Mouse (Mus musculus) small intestine, adult 2 months (tissue): ENCODE results near the gene Ccpg1os. TPM values are rescaled to one million over a fixed set of nuclear protein-coding genes. Genes with fewer than 3 reads are reported as not detected.

Source experiments
- H3K27ac ChIP-seq: fragments of 200-500 bp; 2 replicates; pipeline ENCODE4 v1.5.1; 2012; ENCODE audit warnings: low read depth, low read length, control low read depth, inconsistent platforms; ENCODE audit not compliant: insufficient read depth
- H3K27me3 ChIP-seq: fragments of 200-500 bp; 2 replicates; pipeline ENCODE4 v1.6.1; 2012; ENCODE audit warnings: mild to moderate bottlenecking, moderate library complexity, low read length, inconsistent platforms; ENCODE audit not compliant: control insufficient read depth, insufficient read depth
- H3K36me3 ChIP-seq: fragments of 200-500 bp; 2 replicates; pipeline ENCODE4 v1.6.1; 2012; ENCODE audit warnings: mild to moderate bottlenecking, low read length, control low read depth, inconsistent platforms; ENCODE audit not compliant: control insufficient read depth, insufficient read depth
- H3K4me1 ChIP-seq: fragments of 200-500 bp; 2 replicates; pipeline ENCODE4 v1.6.1; 2012; ENCODE audit warnings: low read length, inconsistent platforms, mixed read lengths; ENCODE audit not compliant: control insufficient read depth, insufficient read depth, insufficient read length
- H3K4me3 ChIP-seq: fragments of 200-500 bp; 2 replicates; pipeline ENCODE4 v1.5.1; 2012; ENCODE audit warnings: low read depth, mild to moderate bottlenecking, control low read depth, inconsistent platforms, low read length, moderate library complexity
- CTCF ChIP-seq: fragments of 200-500 bp; IDR thresholded peaks from 2 replicates; pipeline ENCODE4 v1.5.1; 2012; ENCODE audit warnings: low read depth, mild to moderate bottlenecking, control low read depth, inconsistent platforms, low read length, moderate library complexity, mixed read lengths; ENCODE audit not compliant: insufficient replicate concordance, insufficient read length; ENCODE audit errors: extremely low read depth
- POLR2A ChIP-seq: fragments of 200-500 bp; IDR thresholded peaks from 2 replicates; pipeline ENCODE4 v1.6.1; 2012; ENCODE audit warnings: low read depth, mild to moderate bottlenecking, control low read depth, inconsistent platforms, low read length, moderate library complexity
- WGBS: fragments of 180-500 bp; shearing (Covaris S2); methylation state at CpG from one replicate; pipeline ENCODE4 v1.1.7; 2018; 5-methylcytosine and 5-hydroxymethylcytosine counted together
- polyA plus RNA-seq: library from polyadenylated mRNA; depleted of rRNA; stranded (reverse); fragments of >200 nt; gene quantifications from 2 replicates; pipeline ENCODE4 v1.2.3, GENCODE M21; 2012

The Ccpg1os gene
- polyA plus RNA-seq, 1 experiment: 2.7 TPM

DNA sequence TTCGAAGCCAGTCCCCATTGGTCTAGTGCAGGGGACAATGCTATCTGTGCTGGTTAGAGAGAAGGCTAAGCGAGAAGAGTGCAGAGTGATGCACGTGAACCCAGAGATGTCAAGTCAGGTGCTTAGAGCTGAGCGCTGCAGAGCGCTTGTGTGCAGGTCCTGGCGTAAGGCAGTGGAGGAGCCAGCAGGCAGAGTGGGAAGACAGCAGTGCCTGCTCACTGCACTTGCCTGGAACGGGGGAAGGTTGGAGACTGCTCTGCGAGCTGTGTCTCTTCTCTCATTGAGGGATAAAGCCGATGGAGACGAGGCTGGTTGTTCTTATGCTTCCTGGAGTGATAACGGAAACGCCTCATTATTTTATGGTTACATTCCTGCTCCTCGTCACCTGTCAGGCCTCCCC lies 29.5 kb upstream of the Ccpg1os start:
- Histone ChIP-seq H3K36me3 (peaks cover 47% of the 10 kb centered on the region), H3K4me3 (no peak overlapping the region), H3K27me3 (no peaks in the 10 kb centered on the region), H3K27ac (no peak overlapping the region), H3K4me1 (no peaks in the 10 kb centered on the region)
- TF ChIP-seq POLR2A (no peak), CTCF (no peak)
- WGBS: 75% methylated on average over 13 of the region's 13 CpGs

DNA sequence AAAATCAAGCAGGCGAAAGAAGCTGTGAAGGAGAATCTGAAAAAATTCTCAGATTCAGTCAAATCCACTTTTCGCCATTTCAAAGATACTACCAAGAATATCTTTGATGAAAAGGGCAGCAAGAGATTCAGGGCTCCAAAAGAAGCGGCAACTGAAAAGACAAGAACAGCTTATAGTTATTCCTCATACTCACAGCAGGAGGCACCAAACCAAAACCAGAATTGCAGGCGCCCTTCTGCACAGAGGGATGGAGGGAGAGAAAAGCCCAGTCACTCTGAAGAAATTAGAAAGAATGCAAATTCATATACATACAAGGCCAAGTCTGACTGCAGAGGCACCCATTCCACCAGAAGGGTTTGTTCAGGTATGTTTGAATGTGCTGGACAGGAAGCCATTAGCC lies 27.4 kb upstream of the Ccpg1os start:
- no peak overlapping the region for H3K27ac ChIP-seq
- no peaks in the 10 kb centered on the region for H3K27me3 ChIP-seq
- H3K36me3 ChIP-seq: peaks cover 43% of the 10 kb centered on the region
- no peak for TF ChIP-seq CTCF
- no peak for TF ChIP-seq POLR2A
- no peaks in the 10 kb centered on the region for H3K4me1 ChIP-seq
- no peak overlapping the region for H3K4me3 ChIP-seq
- WGBS: 95% methylated on average over 4 of the region's 4 CpGs

DNA sequence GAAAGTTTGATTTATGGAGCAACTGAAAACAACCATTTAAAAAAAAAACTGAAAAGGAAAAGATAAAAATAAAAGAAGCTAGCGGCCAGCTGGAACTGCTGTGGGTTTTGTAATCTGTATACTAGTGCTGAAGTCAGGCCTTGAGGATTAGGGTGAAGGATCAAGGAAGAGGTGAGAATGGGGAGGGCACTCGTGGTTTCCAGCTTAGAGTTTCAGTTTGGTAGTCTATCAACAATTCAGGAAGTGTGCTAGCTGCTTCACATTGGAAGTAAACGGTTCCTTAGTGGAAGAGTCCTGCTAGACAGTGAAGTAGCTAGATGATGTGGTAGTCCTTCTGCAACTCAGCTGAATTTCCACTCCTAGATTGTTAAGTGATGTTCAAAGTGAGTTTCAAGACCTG lies 23.2 kb upstream of the Ccpg1os start:
- no peak overlapping the region for H3K4me3 ChIP-seq
- H3K27me3 ChIP-seq: no peaks in the 10 kb centered on the region
- no peak overlapping the region for H3K27ac ChIP-seq
- WGBS: 59% methylated on average over 3 of the region's 3 CpGs
- H3K36me3 ChIP-seq: peaks cover 41% of the 10 kb centered on the region
- H3K4me1 ChIP-seq: no peaks in the 10 kb centered on the region
- no peak for TF ChIP-seq POLR2A
- no peak for TF ChIP-seq CTCF

DNA sequence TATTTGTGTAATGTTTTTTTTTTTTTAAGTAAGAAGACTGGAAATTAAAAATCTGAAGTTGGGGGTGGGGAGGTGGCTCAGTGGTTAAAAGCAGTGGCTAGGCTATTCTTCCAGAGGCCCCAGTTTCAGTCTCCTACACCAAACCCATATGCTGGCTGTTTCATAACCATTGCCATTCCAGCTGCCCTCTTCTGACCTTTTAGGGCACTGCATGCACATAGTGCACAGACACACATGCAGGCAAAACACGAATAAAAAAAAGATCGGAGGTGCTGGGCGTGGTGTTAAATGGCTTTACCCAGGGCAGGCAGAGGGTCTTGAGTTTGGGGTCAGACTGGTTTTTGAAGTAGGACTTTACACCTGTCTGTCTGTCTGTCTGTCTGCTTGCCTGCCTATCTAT lies 21.0 kb upstream of the Ccpg1os start:
- Histone ChIP-seq H3K27me3 (no peaks in the 10 kb centered on the region), H3K4me3 (no peak overlapping the region), H3K4me1 (no peaks in the 10 kb centered on the region), H3K36me3 (peaks cover 35% of the 10 kb centered on the region), H3K27ac (no peak overlapping the region)
- 94% methylated on average over 3 of the region's 3 CpGs for WGBS
- TF ChIP-seq CTCF (no peak), POLR2A (no peak)

DNA sequence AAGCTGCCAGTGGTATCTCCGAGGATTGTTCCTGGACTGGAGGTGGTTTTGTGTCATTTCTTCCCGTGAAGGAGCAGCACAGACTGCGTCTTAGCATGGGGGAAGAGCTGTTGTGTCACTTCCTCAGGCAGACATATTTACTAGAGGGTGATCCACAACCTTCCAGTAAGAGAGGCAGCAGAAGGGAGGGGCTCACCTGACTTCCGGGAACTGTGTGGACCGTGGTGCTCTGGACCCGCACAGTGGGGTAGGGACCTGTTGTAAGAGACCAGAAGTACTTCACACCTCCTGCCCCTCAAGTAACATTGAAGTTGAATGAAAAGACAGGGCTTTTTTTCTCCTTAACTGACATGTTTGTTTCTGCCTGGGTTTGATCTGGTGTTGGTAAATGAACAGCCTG lies 19.9 kb upstream of the Ccpg1os start:
- 88% methylated on average over 6 of the region's 6 CpGs for WGBS
- TF ChIP-seq CTCF (no peak), POLR2A (no peak)
- H3K36me3 ChIP-seq: peaks cover 39% of the 10 kb centered on the region
- H3K27me3 ChIP-seq: no peaks in the 10 kb centered on the region
- no peak overlapping the region for H3K27ac ChIP-seq
- no peak overlapping the region for H3K4me3 ChIP-seq
- H3K4me1 ChIP-seq: no peaks in the 10 kb centered on the region

DNA sequence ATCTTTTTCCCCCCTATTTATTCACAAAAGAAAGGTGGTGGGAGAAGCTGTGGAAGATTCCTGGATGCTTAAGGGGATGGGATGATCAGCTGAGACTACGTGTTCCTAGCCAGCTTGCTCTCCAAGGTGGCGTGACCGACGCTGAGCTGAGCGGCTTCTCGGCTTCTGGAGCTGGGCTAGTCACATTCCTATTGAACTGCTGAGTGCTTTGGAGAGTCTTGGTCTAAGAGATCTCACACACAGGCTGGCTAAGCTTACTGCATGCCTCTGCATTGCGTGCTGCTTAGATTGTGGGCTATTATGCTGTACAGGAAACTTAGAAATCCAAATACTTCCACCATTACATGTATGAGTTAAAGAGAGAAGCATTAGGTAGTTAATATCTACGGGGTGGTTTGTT lies 18.9 kb upstream of the Ccpg1os start:
- H3K4me3 ChIP-seq: no peak overlapping the region
- TF ChIP-seq CTCF: no peak
- TF ChIP-seq POLR2A: no peak
- no peak overlapping the region for H3K27ac ChIP-seq
- no peaks in the 10 kb centered on the region for H3K27me3 ChIP-seq
- H3K4me1 ChIP-seq: no peaks in the 10 kb centered on the region
- H3K36me3 ChIP-seq: peaks cover 37% of the 10 kb centered on the region
- 89% methylated on average over 8 of the region's 8 CpGs for WGBS

DNA sequence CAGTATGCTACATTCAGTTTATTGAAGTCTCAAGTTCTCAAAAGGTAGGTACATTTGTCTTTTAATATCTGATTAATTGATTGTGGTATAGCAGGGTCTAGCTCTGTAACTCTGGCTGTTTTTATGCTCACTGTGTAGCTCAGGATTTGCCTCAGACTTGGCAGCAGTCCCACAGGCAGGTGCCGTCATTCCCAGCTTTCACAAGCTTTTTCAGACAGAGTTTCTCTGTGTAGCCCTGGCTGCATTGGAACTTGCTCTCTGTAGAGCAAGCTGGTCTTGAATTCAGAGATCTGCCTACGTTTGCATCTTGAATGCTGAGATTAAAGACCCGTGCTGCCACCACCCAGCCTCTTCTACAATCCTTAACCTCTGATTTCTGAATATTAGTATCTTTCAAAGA lies 17.0 kb upstream of the Ccpg1os start:
- H3K36me3 ChIP-seq: peaks cover 35% of the 10 kb centered on the region
- no peak for TF ChIP-seq CTCF
- no peak for TF ChIP-seq POLR2A
- H3K27ac ChIP-seq: no peak overlapping the region
- no peaks in the 10 kb centered on the region for H3K27me3 ChIP-seq
- H3K4me1 ChIP-seq: no peaks in the 10 kb centered on the region
- WGBS: 40% methylated on average over 3 of the region's 3 CpGs
- no peak overlapping the region for H3K4me3 ChIP-seq

DNA sequence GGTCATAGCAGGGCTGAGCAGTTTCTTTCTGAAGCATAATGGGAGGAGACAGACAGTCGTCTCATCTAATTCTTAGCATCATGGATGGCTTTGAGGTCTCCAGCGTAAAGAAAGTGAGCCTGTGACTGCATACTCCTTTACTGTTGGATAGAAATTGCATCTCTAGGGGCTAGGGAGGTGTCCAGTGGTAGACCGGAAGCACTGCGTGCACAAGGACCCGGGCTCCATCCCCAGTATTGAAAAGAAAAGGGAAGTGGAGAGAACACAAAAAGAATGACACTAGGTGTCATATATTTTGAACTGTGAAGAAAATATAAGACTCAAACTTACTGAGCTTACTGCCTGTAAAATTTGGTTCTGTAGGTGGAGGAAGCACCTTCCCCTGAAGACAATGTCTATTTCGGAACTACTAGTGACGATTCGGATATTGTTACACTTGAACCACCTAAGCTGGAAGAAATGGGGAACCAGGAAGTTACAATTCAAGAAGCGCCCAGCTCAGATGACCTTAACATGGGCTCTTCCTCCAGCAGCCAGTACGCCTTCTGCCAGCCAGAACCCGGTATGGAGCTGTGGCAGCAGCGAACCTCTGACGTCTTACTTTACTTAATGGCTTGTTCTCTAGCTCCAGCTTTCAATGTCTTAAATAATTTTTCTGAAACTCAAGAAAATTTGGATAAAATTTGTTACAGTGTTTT lies 16.3 kb upstream of the Ccpg1os start:
- no peak overlapping the region for H3K4me3 ChIP-seq
- TF ChIP-seq CTCF (no peak), POLR2A (no peak)
- no peaks in the 10 kb centered on the region for H3K27me3 ChIP-seq
- H3K36me3 ChIP-seq: peaks cover 30% of the 10 kb centered on the region
- no peaks in the 10 kb centered on the region for H3K4me1 ChIP-seq
- no peak overlapping the region for H3K27ac ChIP-seq
- 82% methylated on average over 13 of the region's 13 CpGs for WGBS
